Mouse (Mus musculus): ENCODE measurements around the gene Ube2d1.

GRCm38 (mm10) chr10:71237516-71238239 is 47.4 kb downstream of the Ube2d1 start:
- peak; percentile 81 for TF ChIP-seq POLR2A (IDR thresholded peaks at IDR 0.05; ENCODE audit: borderline replicate concordance, extremely low read depth, low read depth, low read length)
- no peak for TF ChIP-seq CTCF (IDR thresholded peaks at IDR 0.05; ENCODE audit: insufficient read depth, low read length)

Measured in lung, adult 2 months (tissue).